Comparison of ENCODE assay signal across 10 mouse cellular contexts in genomic region chr7:140805704-140806103, GRCm38 (mm10). TPM values are rescaled to one million over a fixed set of nuclear protein-coding genes. Genes with fewer than 3 reads are reported as not detected.
DNase-seq lines count a peak whose midpoint lies in the region; ATAC-seq and TF ChIP-seq lines count a peak whose summit lies in the region.
"Had no signal": no experiment of that assay in that cellular context is flagged by ENCODE, and none has a peak within 500 bp of the region (broad histone marks: within the 10 kb centered on the region; RNA-seq: fewer than 3 reads in every experiment).

No protein-coding gene starts in this region.

- no peak overlapping the region for H3K4me2 ChIP-seq in limb, embryonic 11.5 days (ENCODE audit: low read depth, severe bottlenecking)
- no peak overlapping the region for H3K4me2 ChIP-seq in liver, embryonic 16.5 days (ENCODE audit: low read depth, low read length)
- H3K4me2 ChIP-seq: midbrain, embryonic 12.5 days had no signal

- H3K9me3 ChIP-seq in limb, embryonic 11.5 days (ENCODE audit: control insufficient read depth, low read length) = no peaks in the 10 kb centered on the region
- H3K9me3 ChIP-seq in limb, embryonic 10.5 days (replicated peaks) = no peaks in the 10 kb centered on the region
- H3K9me3 ChIP-seq in liver, embryonic 16.5 days (replicated peaks; ENCODE audit: control insufficient read depth, low read length) = no peaks in the 10 kb centered on the region
- H3K9me3 ChIP-seq: midbrain, embryonic 12.5 days had no signal

- no peak for TF ChIP-seq POLR2A in cortical plate, adult 2 months (IDR thresholded peaks at IDR 0.05; ENCODE audit: extremely low read depth, insufficient read depth, low read length)

- H3K36me3 ChIP-seq in limb, embryonic 11.5 days (ENCODE audit: control insufficient read depth, insufficient read depth, low read length) = no peaks in the 10 kb centered on the region
- no peaks in the 10 kb centered on the region; the same call in 1 of the 2 replicates for H3K36me3 ChIP-seq in limb, embryonic 10.5 days
- no peaks in the 10 kb centered on the region for H3K36me3 ChIP-seq in liver, embryonic 16.5 days (ENCODE audit: control insufficient read depth, insufficient read depth)

- no peak for ATAC-seq in limb, embryonic 11.5 days (ENCODE audit: insufficient number of reproducible peaks, low FRiP score, low TSS enrichment, low read depth)
- ATAC-seq in liver, embryonic 16.5 days (ENCODE audit: low read depth) = 0 out of 2 replicates have a peak, but pooled peaks have one; percentile 30

- H3K4me1 ChIP-seq in limb, embryonic 11.5 days (ENCODE audit: control insufficient read depth, insufficient read depth, low read length) = no peaks in the 10 kb centered on the region
- no peaks in the 10 kb centered on the region for H3K4me1 ChIP-seq in limb, embryonic 10.5 days
- no peaks in the 10 kb centered on the region for H3K4me1 ChIP-seq in cortical plate, adult 2 months (ENCODE audit: control insufficient read depth, insufficient read depth, low read length)
- H3K4me1 ChIP-seq in liver, embryonic 16.5 days (ENCODE audit: control insufficient read depth, low read depth, low read length) = no peaks in the 10 kb centered on the region
- H3K4me1 ChIP-seq: midbrain, embryonic 12.5 days had no signal

- H3K9ac ChIP-seq in limb, embryonic 11.5 days (ENCODE audit: low read length) = no peak overlapping the region
- H3K9ac ChIP-seq in liver, embryonic 16.5 days (ENCODE audit: low read depth, low read length) = no peak overlapping the region
- H3K9ac ChIP-seq: midbrain, embryonic 12.5 days had no signal

- WGBS in limb, embryonic 11.5 days = 19% methylated on average over 1 of the region's 1 CpGs
- 11% methylated on average over 1 of the region's 1 CpGs for WGBS in limb, embryonic 10.5 days
- 12% methylated on average over 1 of the region's 1 CpGs for WGBS in liver, embryonic 16.5 days (ENCODE audit: insufficient replicate concordance)

- TF ChIP-seq CTCF in cortical plate, adult 2 months (IDR thresholded peaks at IDR 0.05; ENCODE audit: extremely low read depth, insufficient read depth, low read length) = peak; percentile 80

- no peak overlapping the region for H3K4me3 ChIP-seq in limb, embryonic 11.5 days (ENCODE audit: low read depth, low read length)
- H3K4me3 ChIP-seq in limb, embryonic 10.5 days = no peak overlapping the region
- H3K4me3 ChIP-seq in cortical plate, adult 2 months (ENCODE audit: insufficient read depth, low read length) = no peak overlapping the region
- H3K4me3 ChIP-seq in liver, embryonic 16.5 days (ENCODE audit: low read depth, low read length) = no peak overlapping the region
- H3K4me3 ChIP-seq: erythroblast, embryonic 14.5 days; midbrain, embryonic 12.5 days had no signal

- no peak overlapping the region for H3K27ac ChIP-seq in limb, embryonic 11.5 days (replicated peaks; ENCODE audit: low read depth, low read length)
- no peak overlapping the region for H3K27ac ChIP-seq in limb, embryonic 10.5 days
- no peak overlapping the region for H3K27ac ChIP-seq in cortical plate, adult 2 months (ENCODE audit: insufficient read depth, low read length)
- no peak overlapping the region for H3K27ac ChIP-seq in liver, embryonic 16.5 days (ENCODE audit: low read length)
- H3K27ac ChIP-seq: midbrain, embryonic 12.5 days had no signal

- DNase-seq in limb, embryonic 11.5 days (ENCODE audit: low spot score) = peak; percentile 31
- no peak for DNase-seq in limb, embryonic 10.5 days (ENCODE audit: low spot score)
- DNase-seq in T-cell, adult 2 months (ENCODE audit: low spot score) = peak; percentile 30
- peak; percentile 70 for DNase-seq in kidney, postnatal 10 days
- peak; percentile 45 to 49 for DNase-seq in right cerebral cortex, postnatal 36 days (ENCODE audit: low spot score in 2 of 2)
- DNase-seq in gastrocnemius, adult 18-20 months (ENCODE audit: low spot score) = no peak

- no peaks in the 10 kb centered on the region for H3K27me3 ChIP-seq in limb, embryonic 11.5 days (ENCODE audit: control insufficient read depth, insufficient read depth, low read length)
- H3K27me3 ChIP-seq in limb, embryonic 10.5 days (ENCODE audit: low read depth, poor library complexity, severe bottlenecking) = no peaks in the 10 kb centered on the region
- H3K27me3 ChIP-seq in liver, embryonic 16.5 days (ENCODE audit: control insufficient read depth, insufficient read depth, low read depth, low read length) = no peaks in the 10 kb centered on the region
- H3K27me3 ChIP-seq: midbrain, embryonic 12.5 days had no signal

RNA-seq across cellular contexts. Expression of gene Zfp941, which starts 16.3 kb away (rescaled TPM):
- 2.0 and 3.1 TPM in 2 replicates for polyA plus RNA-seq in limb, embryonic 11.5 days (2014; fragmentation: Nextera tagmentation; extraction: Ambion mirVana)
- 2.1 and 2.2 TPM in 2 replicates for polyA plus RNA-seq in limb, embryonic 10.5 days (2016; fragmentation: Nextera tagmentation; extraction: Ambion mirVana)
- polyA plus RNA-seq in cortical plate, adult 2 months (2012; rRNA removed) = 17.5 and 21.4 TPM in 2 replicates
- 0.06 and 0.16 TPM in 2 replicates for polyA plus RNA-seq in liver, embryonic 16.5 days (2015; fragmentation: Nextera tagmentation; extraction: Ambion mirVana)
- not detected for total RNA-seq in gastrocnemius, adult 18-20 months (2021)
- polyA plus RNA-seq: erythroblast, embryonic 14.5 days had no signal

RNA-seq across cellular contexts. Expression of gene Syce1, which starts 18.1 kb away (rescaled TPM):
- 0.85 and 1.0 TPM in 2 replicates for polyA plus RNA-seq in limb, embryonic 11.5 days (2014; fragmentation: Nextera tagmentation; extraction: Ambion mirVana)
- polyA plus RNA-seq in limb, embryonic 10.5 days (2016; fragmentation: Nextera tagmentation; extraction: Ambion mirVana) = 0.10 and 0.23 TPM in 2 replicates
- polyA plus RNA-seq in cortical plate, adult 2 months (2012; rRNA removed) = 0.74 and 1.0 TPM in 2 replicates
- polyA plus RNA-seq in liver, embryonic 16.5 days (2015; fragmentation: Nextera tagmentation; extraction: Ambion mirVana) = 0.07 and 0.14 TPM in 2 replicates
- total RNA-seq in gastrocnemius, adult 18-20 months (2021) = not detected

RNA-seq across cellular contexts. Expression of gene Urah, which starts 29.1 kb away (rescaled TPM):
- polyA plus RNA-seq in limb, embryonic 11.5 days (2014; fragmentation: Nextera tagmentation; extraction: Ambion mirVana) = 0.68 and 0.78 TPM in 2 replicates
- 0.75 and 0.95 TPM in 2 replicates for polyA plus RNA-seq in limb, embryonic 10.5 days (2016; fragmentation: Nextera tagmentation; extraction: Ambion mirVana)
- 3.4 and 4.1 TPM in 2 replicates for polyA plus RNA-seq in cortical plate, adult 2 months (2012; rRNA removed)
- polyA plus RNA-seq in liver, embryonic 16.5 days (2015; fragmentation: Nextera tagmentation; extraction: Ambion mirVana) = 30.3 and 32.9 TPM in 2 replicates
- total RNA-seq in gastrocnemius, adult 18-20 months (2021) = not detected
- polyA plus RNA-seq: erythroblast, embryonic 14.5 days had no signal

RNA-seq across cellular contexts. Expression of gene Scgb1c1, which starts 39.6 kb away (rescaled TPM):
- polyA plus RNA-seq in limb, embryonic 11.5 days (2014; fragmentation: Nextera tagmentation; extraction: Ambion mirVana) = not detected in 2 replicates
- polyA plus RNA-seq in limb, embryonic 10.5 days (2016; fragmentation: Nextera tagmentation; extraction: Ambion mirVana) = not detected in 2 replicates
- not detected in 2 replicates for polyA plus RNA-seq in cortical plate, adult 2 months (2012; rRNA removed)
- not detected in 2 replicates for polyA plus RNA-seq in liver, embryonic 16.5 days (2015; fragmentation: Nextera tagmentation; extraction: Ambion mirVana)
- total RNA-seq in gastrocnemius, adult 18-20 months (2021) = not detected
- polyA plus RNA-seq: erythroblast, embryonic 14.5 days; midbrain, embryonic 12.5 days had no signal

RNA-seq across cellular contexts. Expression of gene Odf3, which starts 41.9 kb away (rescaled TPM):
- not detected in 2 replicates for polyA plus RNA-seq in limb, embryonic 11.5 days (2014; fragmentation: Nextera tagmentation; extraction: Ambion mirVana)
- not detected in 2 replicates for polyA plus RNA-seq in limb, embryonic 10.5 days (2016; fragmentation: Nextera tagmentation; extraction: Ambion mirVana)
- polyA plus RNA-seq in cortical plate, adult 2 months (2012; rRNA removed) = 0.32 and 0.46 TPM in 2 replicates
- polyA plus RNA-seq in liver, embryonic 16.5 days (2015; fragmentation: Nextera tagmentation; extraction: Ambion mirVana) = not detected in 2 replicates
- total RNA-seq in gastrocnemius, adult 18-20 months (2021) = not detected
- polyA plus RNA-seq: erythroblast, embryonic 14.5 days; midbrain, embryonic 12.5 days had no signal

Comparison
In these comparisons a context has a peak if more than half of its experiments do, and no peak if none do; other contexts are left out.
1. DNase-seq: peak in limb, embryonic 11.5 days (single experiment), T-cell, adult 2 months (single experiment), kidney, postnatal 10 days (single experiment) and right cerebral cortex, postnatal 36 days (2 of 2); none in limb, embryonic 10.5 days (single experiment) and gastrocnemius, adult 18-20 months (single experiment).